Mouse (Mus musculus): ENCODE measurements around the gene Rasa2. TPM values are rescaled to one million over a fixed set of nuclear protein-coding genes. Genes with fewer than 3 reads are reported as not detected.

Gene Rasa2
- polyA plus RNA-seq (2012; rRNA removed; ENCODE audit: low replicate concordance) = 4.0 and 4.4 TPM in 2 replicates

GRCm38 (mm10) chr9:96631389-96632072 lies at the start of gene Rasa2:
Rasa2 (minus strand) TSS chr9:96631617.

GRCm38 (mm10) chr9:96524972-96525506 lies 106.4 kb downstream of the Rasa2 start, which contains the start of gene Gm28729:
Gm28729 (minus strand) TSS chr9:96525264.

Other genes starting within 250 kb of the Rasa2 start
- 140 and 263 TPM in 2 replicates for gene Rnf7, start 152.9 kb downstream of the Rasa2 start, polyA plus RNA-seq (2012; rRNA removed; ENCODE audit: low replicate concordance)
- gene Gm28729, start 106.4 kb downstream of the Rasa2 start, polyA plus RNA-seq (2012; rRNA removed; ENCODE audit: low replicate concordance) = 0.16 and 2.8 TPM in 2 replicates
- 13.3 and 16.5 TPM in 2 replicates for gene Zbtb38, start 121.2 kb upstream of the Rasa2 start, polyA plus RNA-seq (2012; rRNA removed; ENCODE audit: low replicate concordance)